Mouse (Mus musculus): Measurements from ENCODE around the gene Pkdcc. TPM values are rescaled to one million over a fixed set of nuclear protein-coding genes. Genes with fewer than 3 reads are reported as not detected.
A peak's percentile ranks its signal among the peaks of the same experiment; 100 is the strongest.

Pkdcc gene
- total RNA-seq (2021) = 100 to 1,000 TPM in 1 of 2 experiments, 10 to 100 TPM in 1; 37.9 to 116 TPM
- long read RNA-seq, experiment 1, transcript Pkdcc-204 (7 exons, 2,446 nt) = major isoform, 43 of 45 reads
- long read RNA-seq, experiment 1, partial matches to known transcripts = 1 of 45 reads
- long read RNA-seq, experiment 1, other reads (novel, unspliced or antisense) = 1 of 45 reads
- long read RNA-seq, experiment 2, transcript Pkdcc-204 (7 exons, 2,446 nt) = major isoform, 340 of 361 reads
- long read RNA-seq, experiment 2, partial matches to known transcripts = 9 of 361 reads
- long read RNA-seq, experiment 2, other reads (novel, unspliced or antisense) = 12 of 361 reads

DNA sequence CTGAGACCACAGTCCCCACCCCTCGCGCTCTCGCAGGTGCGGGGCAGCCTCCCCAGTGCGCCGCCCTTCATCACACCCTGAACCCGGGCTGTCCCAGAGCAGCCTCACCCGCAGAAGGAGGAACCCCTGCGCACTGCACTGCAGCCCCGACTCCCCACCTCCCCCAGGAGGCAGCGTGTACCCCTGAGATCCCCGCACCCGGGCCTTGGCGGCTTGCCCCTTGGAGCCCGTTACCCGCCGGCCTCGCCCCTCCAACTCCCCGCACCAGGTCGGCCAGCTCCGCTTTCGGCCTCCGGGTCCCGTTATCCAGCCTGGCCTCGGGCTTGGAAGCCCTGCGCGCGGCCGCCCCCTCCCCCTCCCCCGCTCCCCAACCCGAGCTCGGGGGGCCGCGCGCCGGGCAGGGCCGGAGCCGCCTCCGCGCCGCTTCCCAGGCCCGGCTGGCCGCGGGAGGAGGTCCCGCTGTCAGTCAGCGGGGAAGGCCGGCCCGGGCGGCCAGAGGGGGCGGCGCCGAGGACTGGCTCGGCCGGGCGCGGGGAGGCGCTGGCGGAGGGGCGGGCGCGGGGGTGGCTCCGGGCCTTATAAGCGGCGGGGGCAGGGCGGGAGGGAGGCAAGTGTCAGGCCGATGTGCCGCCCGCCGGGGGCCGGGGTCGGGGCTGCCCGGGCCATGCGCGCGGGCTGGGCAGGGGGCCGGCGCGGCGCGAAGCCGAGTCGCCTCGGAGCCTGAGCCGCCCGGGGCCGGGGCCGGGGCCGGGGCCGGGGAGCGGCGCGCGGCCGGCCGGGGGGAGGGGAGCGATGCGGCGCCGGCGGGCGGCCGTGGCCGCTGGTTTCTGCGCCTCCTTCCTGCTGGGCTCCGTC is at the start of gene Pkdcc:
Gene Pkdcc (plus strand): TSS at position 619 of the 855 bp plus-strand sequence.
- peak; percentile 91 to 92 for DNase-seq (ENCODE audit: low spot score in 2 of 2)

DNA sequence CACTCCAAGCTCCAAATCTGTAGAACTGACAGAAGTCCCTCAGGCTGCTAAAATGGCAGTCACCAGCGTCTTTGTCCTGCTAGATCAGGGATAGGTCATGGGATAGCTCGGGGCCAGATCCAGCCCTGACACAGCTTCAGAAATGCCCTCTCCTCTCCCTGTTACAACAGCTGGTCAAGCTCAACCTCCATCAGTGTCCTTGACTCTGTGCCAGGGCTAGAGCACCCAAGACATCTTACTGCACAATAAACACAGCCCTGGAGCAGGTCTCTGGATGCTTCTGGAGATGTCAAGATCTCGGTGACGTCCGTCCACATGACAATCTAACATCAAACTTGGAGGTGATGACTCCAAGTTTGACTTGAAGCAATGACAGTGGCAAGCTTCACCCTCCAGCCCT is 48.9 kb upstream of the Pkdcc start:
- no peak for DNase-seq (ENCODE audit: low spot score in 2 of 2)

DNA sequence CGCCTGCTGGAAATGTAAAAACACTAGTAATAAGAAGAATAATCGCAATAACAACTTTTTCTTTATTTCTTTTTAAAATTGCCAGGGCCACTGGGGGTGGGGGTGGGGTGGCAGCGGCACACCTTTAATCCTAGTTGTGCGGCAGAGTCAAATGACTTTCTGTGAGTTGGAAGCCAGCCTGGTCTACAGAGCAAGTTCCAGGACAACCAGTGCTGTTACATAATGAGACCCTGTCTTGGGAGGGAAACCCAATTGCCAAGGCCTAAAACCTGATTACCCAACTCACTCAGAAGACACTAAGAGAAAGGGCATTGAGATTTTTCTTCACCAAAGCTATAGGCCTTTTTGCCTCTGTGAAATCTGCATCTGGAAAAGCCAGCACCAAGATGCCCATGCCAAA is 38.9 kb upstream of the Pkdcc start:
- no peak for DNase-seq (ENCODE audit: low spot score in 2 of 2)

DNA sequence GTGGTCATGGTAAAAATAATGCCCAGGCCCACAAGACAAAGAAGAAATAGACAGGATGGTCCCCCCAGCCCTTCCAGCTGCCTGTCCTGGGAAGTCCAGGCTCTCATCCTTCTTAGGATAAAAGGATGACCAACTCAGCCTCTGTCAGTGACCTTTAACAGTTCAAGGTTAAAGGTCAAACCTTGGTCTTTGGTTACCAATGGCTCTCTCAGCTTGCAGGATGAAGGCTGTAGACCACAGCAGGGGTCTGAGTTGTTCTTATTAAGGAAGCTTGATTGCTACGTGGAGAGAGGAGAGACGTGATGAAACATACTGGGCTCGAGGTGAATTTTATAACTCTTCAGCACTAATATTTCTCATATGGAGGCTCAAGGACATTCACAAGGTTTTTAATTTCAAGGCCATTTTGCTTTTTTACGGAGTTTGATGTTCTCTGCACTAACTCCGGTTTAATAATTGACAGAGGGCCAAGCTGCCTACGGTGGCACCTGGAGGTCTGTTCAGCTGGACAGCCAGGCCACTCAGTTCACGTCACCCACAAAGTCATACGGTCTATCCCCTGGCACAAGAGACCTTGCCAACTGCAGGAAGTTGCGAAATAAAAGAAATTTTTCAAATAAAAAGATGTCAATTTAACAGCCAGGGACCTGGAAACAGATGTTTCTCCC is 36.5 kb upstream of the Pkdcc start:
- DNase-seq (ENCODE audit: low spot score in 2 of 2) = no peak

DNA sequence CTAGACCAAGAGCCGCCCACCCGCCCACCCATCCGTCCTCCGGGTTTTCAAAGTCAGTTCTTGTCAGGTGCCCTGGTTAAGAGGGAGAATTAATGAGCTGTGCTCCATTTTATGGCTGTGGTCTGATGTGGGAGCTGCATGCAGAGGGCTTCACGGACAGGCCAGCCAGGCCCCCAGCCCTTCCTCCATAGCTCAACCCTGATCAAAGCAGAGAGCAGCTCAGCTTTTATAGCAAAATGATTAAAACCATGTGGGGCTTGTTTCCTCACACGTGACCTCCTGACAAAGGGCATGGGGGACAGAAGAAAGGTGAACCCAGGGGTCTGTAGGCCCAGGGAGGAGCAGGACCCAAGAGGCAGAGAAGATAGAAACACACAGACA is 36.0 kb upstream of the Pkdcc start:
- DNase-seq (ENCODE audit: low spot score in 2 of 2) = no peak

DNA sequence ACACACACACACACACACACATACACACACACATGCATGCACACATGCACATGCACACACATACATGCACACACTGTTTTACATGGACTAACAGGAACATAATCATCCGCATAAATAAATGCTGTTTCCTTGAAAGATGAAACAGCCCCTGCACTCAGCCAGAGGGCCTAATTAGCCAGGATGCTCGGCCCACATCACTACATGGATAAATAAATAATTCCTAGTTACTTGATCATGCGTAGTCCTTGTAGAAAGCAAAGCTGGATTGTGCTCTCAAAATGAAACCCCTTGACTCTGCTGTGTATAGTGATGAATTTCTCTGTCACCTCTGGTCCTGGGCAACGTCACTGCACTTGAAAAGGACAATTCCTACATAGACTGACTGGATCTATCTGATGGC is 35.5 kb upstream of the Pkdcc start:
- DNase-seq (ENCODE audit: low spot score in 2 of 2) = no peak

DNA sequence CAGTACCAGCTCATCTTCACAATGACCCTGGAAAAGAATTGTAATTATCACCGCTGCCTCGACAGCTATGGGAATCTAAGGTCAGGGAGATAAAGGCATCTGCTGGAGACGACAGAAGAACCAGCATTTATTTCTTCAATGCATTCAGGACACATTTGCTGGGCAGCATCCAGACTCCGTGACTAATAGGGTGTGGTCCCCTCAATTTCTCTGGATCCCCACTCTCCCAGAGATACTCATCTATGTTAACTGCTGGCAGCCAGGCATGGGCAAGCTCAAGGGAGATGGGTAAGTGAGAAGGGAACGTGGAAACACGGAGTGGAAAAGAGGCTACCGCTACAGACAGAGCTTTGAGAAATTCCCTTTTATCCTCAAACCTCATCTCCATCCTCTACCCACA is 34.0 kb upstream of the Pkdcc start:
- no peak for DNase-seq (ENCODE audit: low spot score in 2 of 2)

DNA sequence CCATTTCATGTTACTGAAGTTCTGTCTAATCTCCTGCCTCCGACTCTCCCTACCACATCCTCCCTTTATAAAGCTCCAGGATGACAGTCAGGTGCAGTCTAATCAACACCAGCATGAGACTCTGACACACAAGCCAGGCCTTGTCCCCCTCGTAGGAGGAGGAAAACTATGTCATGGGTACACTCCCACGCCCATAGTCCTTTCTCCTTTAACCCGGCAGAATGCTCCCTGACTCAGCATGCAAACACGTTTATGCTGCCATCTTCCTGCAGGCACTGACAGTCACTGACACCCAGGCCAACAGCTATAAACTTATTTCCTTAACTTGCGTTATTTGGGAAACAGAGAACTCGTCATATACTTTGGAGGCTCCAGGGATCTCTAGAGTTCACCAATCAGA is 33.5 kb upstream of the Pkdcc start:
- no peak for DNase-seq (ENCODE audit: low spot score in 2 of 2)

DNA sequence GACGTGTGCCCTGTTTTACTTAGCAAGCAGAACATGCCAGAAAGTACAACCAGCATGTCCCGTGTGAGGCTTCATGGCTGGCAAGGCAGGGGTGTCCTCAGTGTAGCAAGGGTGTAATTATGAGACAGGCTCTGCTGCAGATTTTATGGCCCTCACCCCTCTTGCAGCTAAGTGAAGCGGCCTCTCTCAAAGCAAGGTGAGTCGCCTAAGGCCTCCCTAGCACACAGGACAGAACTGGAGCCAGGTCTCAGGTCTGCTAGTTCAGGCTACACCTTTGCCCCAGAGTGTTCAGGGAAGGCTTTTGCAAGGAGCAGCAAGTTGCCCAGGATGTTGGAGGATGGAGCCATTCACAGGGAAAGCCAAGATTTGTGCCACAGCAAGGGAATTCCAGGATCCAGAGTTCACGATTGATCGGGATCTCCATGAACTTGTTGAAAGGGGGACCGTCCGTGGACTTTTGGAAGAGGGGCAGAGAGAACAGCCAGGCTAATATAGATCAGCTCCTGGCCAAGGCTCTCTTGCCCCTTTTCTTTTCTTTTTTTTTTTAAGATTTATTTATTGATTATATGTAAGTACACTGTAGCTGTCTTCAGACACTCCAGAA is 32.9 kb upstream of the Pkdcc start:
- no peak for DNase-seq (ENCODE audit: low spot score in 2 of 2)

DNA sequence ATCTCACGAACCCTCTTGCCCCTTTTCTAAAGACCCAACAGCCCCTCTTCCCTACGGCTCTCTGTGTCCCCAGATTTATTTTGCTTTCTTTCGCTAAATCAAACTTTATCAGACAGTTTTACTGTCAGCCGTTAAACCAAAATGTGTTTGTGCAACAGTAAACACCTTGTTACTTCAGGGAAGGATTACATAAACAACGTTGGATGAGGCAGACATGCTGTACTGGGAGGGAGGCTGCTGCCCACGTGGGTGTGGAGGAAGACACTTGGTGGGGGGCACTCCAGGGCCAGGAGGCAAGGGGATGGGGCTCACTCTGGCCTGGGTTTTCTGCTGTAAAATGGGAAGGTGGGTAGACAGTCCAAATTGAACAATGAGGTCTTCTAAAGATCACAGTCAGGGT is 32.3 kb upstream of the Pkdcc start:
- no peak for DNase-seq (ENCODE audit: low spot score in 2 of 2)

DNA sequence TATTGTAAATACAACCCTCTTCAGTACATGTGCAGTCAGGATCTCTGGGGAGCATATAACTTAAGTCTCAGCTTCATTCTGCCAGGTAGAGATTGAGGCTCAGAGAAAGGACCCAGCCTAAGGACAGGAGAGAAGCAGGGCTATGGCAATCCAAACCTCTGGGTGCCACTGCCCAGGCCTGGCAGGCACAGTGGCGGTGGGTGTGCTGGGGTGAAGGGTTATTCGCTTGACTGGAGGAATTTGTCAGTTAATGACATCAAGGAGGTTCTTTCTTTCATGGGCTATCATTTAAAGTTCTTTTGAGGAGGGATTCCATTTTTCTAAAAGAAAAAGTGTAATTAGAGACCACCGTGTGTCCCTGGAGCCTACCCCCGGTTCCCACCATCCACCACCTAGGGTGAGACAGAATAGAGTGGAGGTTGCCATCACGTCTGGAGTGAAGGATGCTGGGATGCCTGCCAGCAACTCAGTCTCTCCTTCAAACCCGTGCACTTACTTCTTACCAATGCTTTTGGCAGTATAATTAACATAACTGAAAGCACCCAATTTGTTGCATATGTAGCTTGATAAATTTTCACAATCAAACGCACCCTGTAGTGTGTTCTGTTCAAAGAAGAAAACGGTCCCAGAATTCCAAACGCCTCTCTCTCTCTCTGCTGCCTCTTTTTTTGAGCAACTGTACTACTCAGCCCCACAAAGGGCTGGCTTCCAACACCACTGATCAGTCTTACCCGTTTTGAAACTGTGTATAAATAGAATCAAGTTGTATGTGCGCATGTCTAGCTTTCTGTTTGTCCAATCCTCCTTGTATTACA is 27.1 kb upstream of the Pkdcc start:
- DNase-seq (ENCODE audit: low spot score in 2 of 2) = no peak

DNA sequence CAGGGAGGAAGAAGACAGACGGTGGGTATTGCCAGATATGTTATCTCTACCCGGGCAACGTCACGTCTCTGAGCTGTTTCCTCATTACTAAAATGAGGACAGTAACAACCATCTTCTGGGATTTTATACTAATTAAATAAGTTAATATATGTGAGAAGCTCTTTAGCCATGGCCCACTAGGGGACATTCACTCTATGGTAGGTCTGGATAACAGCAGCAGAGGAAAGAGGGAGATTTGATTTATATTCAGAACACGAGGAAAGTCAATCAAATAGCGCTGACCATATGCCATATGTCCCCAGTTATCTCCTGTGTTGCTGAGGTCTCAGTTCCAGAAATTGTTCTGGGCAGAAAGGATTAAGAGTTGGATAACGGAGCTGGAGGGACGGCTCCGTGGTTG is 24.3 kb upstream of the Pkdcc start:
- no peak for DNase-seq (ENCODE audit: low spot score in 2 of 2)

DNA sequence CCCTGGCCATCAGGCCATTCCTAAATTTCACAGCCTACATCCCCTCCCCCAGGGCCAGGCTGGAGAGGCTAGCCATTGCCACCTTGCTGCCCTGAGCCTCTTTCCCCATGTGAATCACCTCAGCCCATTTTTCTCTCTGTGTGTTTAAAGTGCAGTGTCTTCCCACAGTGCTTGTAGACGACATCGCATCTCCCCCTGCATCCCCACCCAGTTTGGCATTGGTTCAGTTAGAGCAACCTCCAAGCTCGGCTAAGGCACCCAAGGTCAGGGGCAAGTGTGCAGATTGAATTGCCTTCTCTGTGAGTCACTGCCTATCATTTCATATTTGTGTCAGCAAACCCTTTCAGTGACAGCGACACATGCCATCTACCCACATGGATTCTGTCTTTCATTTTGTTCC is 20.6 kb upstream of the Pkdcc start:
- DNase-seq (ENCODE audit: low spot score in 2 of 2) = peak in 1 of 2 experiments; percentile 61

DNA sequence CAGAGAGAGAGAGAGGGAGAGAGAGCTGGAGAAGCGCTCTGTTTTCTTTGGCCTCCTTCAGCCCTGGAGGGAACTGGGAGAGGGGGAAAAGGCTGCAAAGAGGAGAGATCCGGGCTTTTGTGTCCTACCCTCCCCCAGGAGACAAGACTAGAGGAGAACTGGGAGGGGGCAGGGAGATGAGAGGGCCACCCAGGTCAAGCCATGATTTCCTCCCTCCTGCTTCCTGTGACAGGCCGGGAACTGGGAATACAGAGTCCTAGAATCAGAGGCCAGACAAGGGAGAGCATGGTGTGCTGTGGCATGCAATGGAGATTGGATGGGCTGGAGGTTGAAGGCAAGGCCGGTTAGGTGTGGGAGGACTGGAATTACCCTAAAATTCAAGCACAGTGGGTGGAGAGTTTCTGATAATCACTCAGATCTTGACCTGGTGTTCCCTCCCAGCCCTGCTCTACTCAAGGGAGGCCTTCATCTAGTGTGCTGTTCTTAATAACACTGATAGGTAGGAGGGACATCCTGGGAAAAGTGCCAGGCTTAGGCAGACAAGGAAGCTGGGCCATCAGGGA is 17.6 kb upstream of the Pkdcc start:
- DNase-seq (ENCODE audit: low spot score in 2 of 2) = no peak

DNA sequence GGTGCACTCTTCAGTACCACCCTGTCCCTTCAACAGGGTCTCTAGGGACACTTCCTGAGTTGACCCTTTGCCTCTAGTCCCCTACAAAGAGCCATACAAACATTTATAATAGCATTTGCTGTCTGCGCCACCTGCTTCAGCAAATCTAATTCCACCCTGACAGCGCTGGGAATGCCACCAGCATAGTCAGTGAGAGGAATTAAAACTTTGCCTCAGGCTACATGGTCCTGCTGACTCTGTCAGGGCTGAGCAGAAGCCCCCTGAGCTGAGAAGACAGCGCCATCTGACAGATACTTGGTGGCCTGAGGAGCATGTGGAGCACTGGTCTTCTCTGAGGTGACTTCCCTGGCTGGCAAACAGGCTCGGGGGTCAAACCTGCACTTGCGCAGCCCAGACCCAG is 14.6 kb upstream of the Pkdcc start:
- no peak for DNase-seq (ENCODE audit: low spot score in 2 of 2)

DNA sequence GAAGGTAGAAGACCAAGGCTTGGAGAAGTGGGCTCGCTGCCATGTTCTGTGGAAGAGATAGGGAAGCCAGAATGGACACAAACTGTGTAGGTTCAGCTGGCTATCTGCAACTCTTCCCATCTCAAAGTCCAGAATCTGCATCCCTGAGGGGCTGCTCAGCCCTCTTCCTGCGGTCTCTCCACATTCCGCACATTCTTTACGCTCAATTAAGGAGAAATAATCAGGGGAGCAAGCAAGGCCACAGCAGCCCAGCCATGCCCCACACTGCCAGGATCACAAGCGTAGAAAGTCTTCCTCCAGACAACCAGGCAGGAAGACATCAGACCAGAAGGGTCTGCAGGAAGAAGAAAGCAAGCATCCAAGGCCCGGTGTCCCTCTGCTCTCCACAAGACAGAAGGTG is 13.8 kb upstream of the Pkdcc start:
- no peak for DNase-seq (ENCODE audit: low spot score in 2 of 2)

DNA sequence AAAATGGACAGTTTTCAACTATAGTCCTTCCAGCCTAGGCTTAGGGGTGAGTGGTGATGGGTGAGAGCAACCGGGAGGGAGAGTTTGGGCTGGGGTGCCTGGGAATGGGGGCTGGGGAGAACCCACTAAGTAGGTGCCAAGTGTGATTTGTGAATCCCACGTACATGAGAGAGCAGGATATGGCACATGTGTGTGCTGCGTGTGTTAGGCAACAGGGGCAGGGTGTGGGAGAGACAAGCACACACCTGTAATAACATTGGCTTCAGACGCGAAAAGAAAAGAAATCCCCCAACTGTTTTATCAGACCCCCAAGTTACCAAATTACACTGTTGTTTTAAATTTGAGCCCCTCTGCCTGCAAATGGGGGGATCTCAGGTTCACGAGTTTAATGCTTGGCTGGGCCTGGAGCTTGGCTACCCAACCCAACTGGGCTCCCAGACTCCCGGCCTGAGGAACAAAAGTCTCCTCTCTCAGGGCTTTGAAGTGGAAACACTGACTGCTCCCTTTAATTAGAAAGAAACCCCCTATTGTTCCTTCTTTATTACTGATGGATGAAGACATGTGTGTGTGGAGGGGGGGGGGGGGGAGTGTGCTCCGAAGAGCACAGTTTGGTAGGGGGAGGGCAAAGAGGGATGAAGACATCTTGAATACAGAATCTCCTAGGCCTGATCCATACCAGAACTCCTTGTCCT is 11.3 kb upstream of the Pkdcc start:
- DNase-seq (ENCODE audit: low spot score in 2 of 2) = no peak

DNA sequence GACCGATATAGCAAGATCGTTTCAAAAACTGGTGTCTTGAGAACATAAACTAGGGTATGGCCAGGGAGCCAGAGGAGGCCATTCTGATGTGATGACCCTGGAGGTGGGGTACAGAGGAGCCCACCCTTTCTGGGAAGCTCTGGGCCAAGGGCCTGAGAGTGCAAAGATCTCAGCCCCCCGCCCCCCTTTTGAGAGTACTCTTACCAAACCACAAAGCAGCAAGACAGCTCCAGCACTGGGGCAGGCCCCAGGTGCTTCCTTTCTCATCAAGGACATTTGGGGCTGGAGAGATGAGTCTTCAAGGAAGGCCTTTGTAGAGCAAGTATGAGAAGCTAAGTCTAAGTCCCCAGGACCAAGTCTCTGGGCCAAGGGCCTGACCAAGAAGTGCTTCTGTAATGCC is 7.8 kb upstream of the Pkdcc start:
- no peak for DNase-seq (ENCODE audit: low spot score in 2 of 2)

DNA sequence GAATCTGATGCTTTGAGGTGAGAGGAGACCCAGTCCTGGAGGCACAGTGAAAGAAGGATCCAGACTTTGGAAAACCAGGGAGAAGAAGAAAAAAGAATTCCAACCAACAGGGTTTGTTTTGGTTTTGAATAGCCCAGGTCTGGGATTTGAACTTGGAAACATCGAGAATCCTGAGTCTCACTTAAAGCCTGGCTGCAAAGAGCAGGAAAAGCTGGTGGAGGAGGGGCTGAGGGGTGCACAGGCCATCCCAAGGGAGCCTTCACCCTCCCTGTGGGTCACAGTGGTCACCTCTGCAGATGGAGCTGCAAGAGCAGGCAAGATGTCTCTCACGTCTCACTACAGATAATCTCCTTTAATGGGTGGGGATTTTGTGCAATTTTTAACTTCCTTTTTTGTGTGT is 6.6 kb upstream of the Pkdcc start:
- DNase-seq (ENCODE audit: low spot score in 2 of 2) = no peak

DNA sequence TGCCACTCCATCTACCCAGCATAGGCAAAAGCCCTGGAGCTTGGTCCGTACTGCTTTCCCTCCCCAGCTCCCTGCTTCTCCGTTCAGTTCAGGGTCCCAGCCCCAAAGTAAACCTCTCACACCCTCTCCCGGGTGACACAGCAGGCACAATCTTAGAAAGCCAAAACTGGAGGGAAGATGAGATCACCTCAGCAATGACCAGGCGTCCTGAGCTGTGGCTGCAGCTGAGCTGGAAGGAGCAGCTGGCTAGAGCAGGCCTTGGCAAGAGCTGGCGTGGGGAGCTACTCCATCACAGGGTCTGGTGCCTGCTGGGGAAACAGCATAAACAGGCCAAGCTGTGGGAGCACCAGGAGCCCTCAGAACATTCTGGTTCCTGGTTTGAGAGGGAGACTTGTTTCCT is 4.6 kb upstream of the Pkdcc start:
- DNase-seq (ENCODE audit: low spot score in 2 of 2) = no peak

All from adrenal gland, adult 18-20 months (tissue).